Comparison of ENCODE assay signal across 8 mouse cellular contexts in genomic region chr1:161130726-161131664, GRCm38 (mm10). TPM values are rescaled to one million over a fixed set of nuclear protein-coding genes. Genes with fewer than 3 reads are reported as not detected.
A peak's percentile ranks its signal among the peaks of the same experiment; 100 is the strongest.
DNase-seq lines count a peak whose midpoint lies in the region; ATAC-seq lines count a peak whose summit lies in the region.

TSS of gene Klhl20 (minus strand) at chr1:161131511.

- intact Hi-C loops in gastrocnemius, postnatal 14 days (cut with DNase I; ENCODE audit: low total_unique reads) = no loop called here
- intact Hi-C loops in left cerebral cortex, postnatal 10 days (cut with DNase I) = no loop called here

- peak; percentile 93 to 99 for DNase-seq in adrenal gland, adult (ENCODE audit: inconsistent age in 2 of 2, low spot score in 1 of 2)
- peak; percentile 97 for DNase-seq in embryo, embryonic 10.5 days (ENCODE audit: low spot score)
- DNase-seq in gastrocnemius, postnatal 14 days = peak; percentile 90
- peak; percentile 93 to 96 for DNase-seq in left cerebral cortex, postnatal 10 days (ENCODE audit: extremely low spot score in 1 of 2, low spot score in 2 of 2)
- peak; percentile 90 for DNase-seq in right cerebral cortex, postnatal 25 days
- peak; percentile 89 to 91 for DNase-seq in urinary bladder, postnatal 4 days (ENCODE audit: low spot score in 2 of 2)

- peak; percentile 99 for ATAC-seq in inflammation-experienced regulatory T-cells, adult 6 months
- peak; percentile 99 for ATAC-seq in megakaryocyte-erythroid progenitor cell, adult 5-6 weeks (replicated peaks; ENCODE audit: low FRiP score, low TSS enrichment, poor library complexity, severe bottlenecking)

RNA-seq across cellular contexts. Expression of gene Klhl20, which starts in this region (rescaled TPM):
- total RNA-seq in gastrocnemius, postnatal 14 days (2021) = 10 to 100 TPM in 1 of 2 experiments, 1 to 10 TPM in 1; 9.3 to 10.2 TPM
- 10 to 100 TPM; 27.7 to 38.6 (median 30.0) TPM for polyA plus RNA-seq in inflammation-experienced regulatory T-cells, adult 6 months (2017; shearing (Covaris generic))
- total RNA-seq in left cerebral cortex, postnatal 10 days (2021) = 10 to 100 TPM; 19.5 to 20.1 TPM
- 28.8 and 31.6 TPM in 2 replicates for total RNA-seq in megakaryocyte-erythroid progenitor cell, adult 5-6 weeks (2014; fragmentation: Nextera tagmentation)
- total RNA-seq in megakaryocyte-erythroid progenitor cell, adult 5-6 weeks (2017) = 12.5 and 21.5 TPM in 2 replicates

Comparison
In these comparisons a context has a peak if more than half of its experiments do, and no peak if none do; other contexts are left out.
1. Peak in every context shown above with its lines: DNase-seq and ATAC-seq.